Mouse (Mus musculus): ENCODE data around the gene Proser1. TPM values are rescaled to one million over a fixed set of nuclear protein-coding genes. Genes with fewer than 3 reads are reported as not detected.

The Proser1 gene
- polyA plus RNA-seq, 1 experiment from 2014 or later: 17.6 TPM

- no peaks in the 10 kb centered on the region for H3K27me3 ChIP-seq (ENCODE audit: control insufficient read depth, insufficient read depth, low read length)
- no peaks in the 10 kb centered on the region for H3K36me3 ChIP-seq (ENCODE audit: control insufficient read depth, insufficient read depth, low read length)
- 75% methylated on average over 6 of the region's 6 CpGs for WGBS (ENCODE audit: insufficient replicate concordance)
- no peak overlapping the region for H3K9ac ChIP-seq (ENCODE audit: low read depth, low read length)
- no peak for ATAC-seq (replicated peaks; ENCODE audit: insufficient number of reproducible peaks, low FRiP score, low TSS enrichment)
- no peaks in the 10 kb centered on the region for H3K4me1 ChIP-seq (ENCODE audit: control insufficient read depth, insufficient read depth, low read length)
- H3K9me3 ChIP-seq (replicated peaks; ENCODE audit: control insufficient read depth, low read length): no peaks in the 10 kb centered on the region
- no peak overlapping the region for H3K27ac ChIP-seq (ENCODE audit: low read depth, low read length)
- H3K4me3 ChIP-seq (ENCODE audit: low read depth, low read length): no peak overlapping the region
- no peak overlapping the region for H3K4me2 ChIP-seq
Measured at GRCm38 (mm10) chr3:53530305-53530704, 66.8 kb downstream of the Proser1 start.

Other genes starting within 250 kb of the Proser1 start
- 6.4 and 9.7 TPM in 2 replicates for gene Nhlrc3, start 334 bp upstream of the Proser1 start, polyA plus RNA-seq (2014; fragmentation: Nextera tagmentation; extraction: Ambion mirVana)
- 0.13 and 0.17 TPM in 2 replicates for gene Stoml3, start 25.0 kb downstream of the Proser1 start, polyA plus RNA-seq (2014; fragmentation: Nextera tagmentation; extraction: Ambion mirVana)
- gene Frem2, start 193.7 kb downstream of the Proser1 start, polyA plus RNA-seq (2014; fragmentation: Nextera tagmentation; extraction: Ambion mirVana): 4.8 TPM in 2 replicates

All from heart, embryonic 11.5 days (tissue).